Mouse (Mus musculus): ENCODE results near the gene Atg4b. TPM values are rescaled to one million over a fixed set of nuclear protein-coding genes. Genes with fewer than 3 reads are reported as not detected.

The Atg4b gene
- 89.9 TPM for total RNA-seq (2023)

DNA sequence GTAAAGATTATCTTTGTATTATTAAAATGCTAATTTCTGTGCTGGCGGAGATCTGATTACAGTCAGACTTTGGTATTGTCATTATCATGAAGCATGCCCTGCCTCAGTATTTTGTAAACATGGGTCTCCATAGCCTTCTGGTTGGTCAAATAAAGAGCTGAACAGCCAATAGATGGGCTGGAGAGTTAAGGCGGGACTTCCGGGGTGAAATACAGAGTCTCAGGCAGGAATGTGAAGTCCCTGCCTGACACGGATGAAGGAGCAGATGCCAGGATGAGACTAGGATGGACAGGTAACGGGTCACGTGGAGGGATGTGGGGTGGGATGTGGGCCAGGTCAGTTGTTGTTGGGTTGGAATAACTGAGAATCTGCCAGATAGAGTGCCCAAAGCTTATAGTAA is at the start of gene Atg4b:
Gene Atg4b, plus strand, starts transcription at position 211 of the 400 bp plus-strand sequence.

DNA sequence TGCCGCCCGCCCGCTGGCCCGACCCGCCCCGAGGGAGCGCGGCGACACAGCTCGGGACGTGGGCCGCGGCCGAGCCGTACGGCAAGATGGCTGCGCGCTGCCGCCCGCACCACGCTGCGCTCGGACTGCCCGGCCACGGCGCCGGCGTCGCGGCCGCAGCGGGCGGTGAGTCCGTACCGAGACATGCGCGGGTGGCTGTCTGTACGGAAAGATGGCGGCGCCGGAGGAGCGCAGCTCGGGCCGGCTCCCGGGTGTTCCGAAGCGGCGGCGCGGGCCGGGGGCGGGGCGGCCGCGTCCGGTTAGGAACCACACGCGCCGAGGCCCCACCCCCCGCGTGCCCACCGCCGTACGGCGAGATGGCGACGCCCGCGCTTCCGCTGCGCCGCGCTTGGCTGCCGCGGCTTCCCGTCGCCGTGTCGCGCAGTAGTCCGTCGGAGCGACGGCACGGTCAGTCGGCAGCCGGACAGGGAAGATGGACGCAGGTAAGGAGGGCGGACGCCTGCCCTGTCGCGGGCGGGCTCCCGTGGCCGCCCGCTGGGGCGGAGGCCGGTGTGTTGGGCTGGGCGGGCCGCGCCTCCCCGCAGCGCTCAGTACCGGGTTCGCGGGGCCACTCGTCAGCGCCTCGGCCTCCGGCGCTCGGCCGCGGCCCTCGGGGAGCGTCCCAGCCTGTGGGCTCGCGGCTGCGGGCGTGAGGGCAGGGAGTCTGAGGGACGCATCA is 3.4 kb downstream of the Atg4b start, which contains the start of gene Thap4:
Gene Thap4, minus strand, starts transcription at position 292 of the 718 bp plus-strand sequence.

DNA sequence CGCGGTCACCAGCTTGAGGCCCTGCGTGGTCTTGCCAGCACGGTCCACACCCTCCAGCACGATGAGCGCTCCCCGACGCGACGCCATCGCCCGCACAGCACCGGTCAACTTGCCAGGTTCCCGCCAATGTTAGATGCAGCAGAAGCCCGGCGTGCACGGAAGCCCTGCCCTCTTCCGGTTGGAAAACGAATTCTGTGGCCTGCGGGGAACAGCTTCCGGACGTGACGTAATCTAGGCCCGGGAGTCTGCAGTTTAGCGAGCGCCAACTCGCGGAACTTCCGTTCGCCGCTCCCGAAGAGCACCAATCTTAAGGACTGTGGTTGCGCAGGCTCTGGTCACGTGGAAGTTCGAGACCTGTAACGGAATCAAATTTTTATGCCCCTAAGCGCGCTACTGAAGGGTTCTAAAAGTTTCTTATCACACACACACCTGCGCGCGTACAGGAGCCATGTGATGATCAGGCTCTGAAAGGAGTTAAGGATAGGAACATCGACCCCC is 50.5 kb downstream of the Atg4b start, which contains the start of gene Dtymk:
Gene Dtymk, minus strand, starts transcription at position 194 of the 498 bp plus-strand sequence.

DNA sequence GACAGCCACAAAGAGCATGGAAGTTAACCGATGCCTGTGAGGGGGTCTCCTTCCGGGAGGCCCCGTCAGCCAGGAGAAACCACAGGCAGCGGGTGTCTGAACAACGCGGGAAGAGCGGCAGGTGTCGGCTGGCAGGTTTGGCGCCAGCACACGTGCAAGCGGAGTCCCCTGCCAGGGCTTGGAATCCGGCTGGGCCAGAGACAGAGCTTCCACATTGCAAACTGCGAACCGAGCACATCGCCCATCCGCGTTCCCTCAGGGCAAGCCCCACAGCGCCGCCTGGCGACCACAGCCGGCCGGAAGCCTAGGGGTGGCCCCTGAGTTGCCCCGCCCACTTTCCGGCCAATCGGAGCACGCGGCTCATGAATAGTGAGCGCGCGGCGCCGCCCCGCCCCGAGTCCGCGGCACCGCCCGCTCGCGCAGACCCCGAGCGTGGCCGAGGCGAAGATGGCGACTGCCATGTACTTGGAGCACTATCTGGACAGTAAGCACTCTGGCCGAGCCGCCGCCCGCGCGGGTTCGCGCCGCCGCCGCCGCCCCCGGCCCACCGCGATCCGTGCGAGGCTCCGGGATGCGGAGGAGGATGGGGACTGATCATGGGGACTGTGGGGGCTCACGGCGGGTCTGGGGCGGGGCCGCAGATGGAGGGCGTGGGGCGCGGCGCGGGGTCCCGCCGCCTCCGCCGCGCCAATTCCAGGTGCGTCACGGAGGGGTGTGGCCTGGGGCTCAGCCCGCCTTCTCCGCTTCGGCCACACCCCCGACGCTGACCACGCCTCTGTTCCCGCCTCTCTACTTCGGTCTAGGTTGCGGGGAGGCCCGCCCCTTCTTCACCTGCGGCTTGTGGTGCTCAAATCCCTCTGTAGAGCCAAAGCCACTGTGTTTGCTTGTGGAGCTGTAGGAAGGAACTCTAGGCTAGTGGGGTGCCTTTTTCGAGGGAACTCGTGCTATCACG is 52.5 kb downstream of the Atg4b start, which contains the start of gene Ing5:
Gene Ing5, plus strand, starts transcription at position 410 of the 952 bp plus-strand sequence.

DNA sequence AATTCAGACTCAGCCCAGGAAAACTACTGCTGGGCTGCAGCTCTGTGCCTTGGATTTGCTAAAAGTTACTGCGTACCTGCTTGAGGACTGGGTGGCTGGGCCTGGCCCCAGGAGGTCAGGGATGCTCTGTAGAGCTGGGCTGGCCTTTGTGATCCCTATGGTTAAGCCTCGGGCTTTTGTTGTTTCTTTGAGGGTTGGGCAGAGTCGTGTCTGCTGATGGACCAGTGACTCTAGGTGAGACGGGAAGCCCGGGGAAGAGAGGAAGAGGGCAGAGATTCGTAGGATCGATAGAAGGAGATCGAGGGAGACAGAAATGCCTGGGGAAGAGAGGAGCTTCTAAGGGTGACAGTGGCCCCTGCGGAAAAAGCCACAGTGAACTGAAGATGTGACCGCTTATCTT is 73.3 kb downstream of the Atg4b start, which contains the start of gene D2hgdh:
Gene D2hgdh, plus strand, starts transcription at position 301 of the 400 bp plus-strand sequence.

Other genes with a start within 250 kb of the Atg4b start
- 6.3 TPM for gene Farp2, start 239.4 kb upstream of the Atg4b start, total RNA-seq (2023)
- gene Stk25, start 92.8 kb upstream of the Atg4b start, total RNA-seq (2023) = 111 TPM
- not detected for gene Bok, start 65.8 kb upstream of the Atg4b start, total RNA-seq (2023)
- gene Thap4, start 3.4 kb downstream of the Atg4b start, total RNA-seq (2023) = 16.8 TPM
- 47.2 TPM for gene Dtymk, start 50.4 kb downstream of the Atg4b start, total RNA-seq (2023)
- gene Ing5, start 52.5 kb downstream of the Atg4b start, total RNA-seq (2023) = 46.6 TPM
- 28.2 TPM for gene D2hgdh, start 73.4 kb downstream of the Atg4b start, total RNA-seq (2023)
- not detected for gene Gal3st2, start 109.8 kb downstream of the Atg4b start, total RNA-seq (2023)
- 0.79 TPM for gene Gal3st2b, start 166.8 kb downstream of the Atg4b start, total RNA-seq (2023)
- gene Gal3st2c, start 239.0 kb downstream of the Atg4b start, total RNA-seq (2023) = 0.12 TPM